Mouse (Mus musculus) hindbrain, embryonic 16.5 days (tissue): ENCODE results near the gene Fchsd2. TPM values are rescaled to one million over a fixed set of nuclear protein-coding genes. Genes with fewer than 3 reads are reported as not detected.
"Not testable (repeated sequence)": the region's sequence is repeated elsewhere in the genome, so short reads cannot be mapped to it uniquely, and the experiment has no call there.

Experiments used
- ATAC-seq: fragments of 200-750 bp; cut with Nextera tagmentation; 2 replicates; pipeline ENCODE4 v1.8.0; 2017; ENCODE audit warnings: moderate TSS enrichment, moderate library complexity
- H3K27ac ChIP-seq: fragments of 300-500 bp; sonication (generic); 2 replicates; pipeline ENCODE4 v1.5.1; 2014; ENCODE audit warnings: low read depth, mild to moderate bottlenecking, control low read depth, low read length, moderate library complexity
- H3K27me3 ChIP-seq: fragments of 300-500 bp; sonication (generic); replicated peaks from 2 replicates; pipeline ENCODE4 v1.6.1; 2014; ENCODE audit warnings: low read length; ENCODE audit not compliant: control insufficient read depth, insufficient read depth
- H3K36me3 ChIP-seq: fragments of 300-500 bp; sonication (generic); 2 replicates; pipeline ENCODE4 v1.6.1; 2014; ENCODE audit warnings: mild to moderate bottlenecking, low read length, moderate library complexity, mixed read lengths; ENCODE audit not compliant: control insufficient read depth, insufficient read depth
- H3K4me1 ChIP-seq: fragments of 300-500 bp; sonication (generic); 2 replicates; pipeline ENCODE4 v1.6.1; 2014; ENCODE audit warnings: low read depth, low read length; ENCODE audit not compliant: control insufficient read depth, insufficient read depth
- H3K4me2 ChIP-seq: fragments of 300-500 bp; sonication (generic); 2 replicates; pipeline ENCODE4 v1.6.1; 2014; ENCODE audit warnings: mild to moderate bottlenecking, low read length, control low read depth, moderate library complexity
- H3K4me3 ChIP-seq: fragments of 300-500 bp; sonication (generic); 2 replicates; pipeline ENCODE4 v1.5.1; 2014; ENCODE audit warnings: mild to moderate bottlenecking, low read length, control low read depth, moderate library complexity
- H3K9ac ChIP-seq: fragments of 300-500 bp; sonication (generic); 2 replicates; pipeline ENCODE4 v1.6.1; 2014; ENCODE audit warnings: low read depth, mild to moderate bottlenecking, control low read depth, low read length, moderate library complexity
- H3K9me3 ChIP-seq: fragments of 300-500 bp; sonication (generic); 2 replicates; pipeline ENCODE4 v1.6.1; 2014; ENCODE audit warnings: mild to moderate bottlenecking, low read length, moderate library complexity; ENCODE audit not compliant: control insufficient read depth
- WGBS: fragments of 180-500 bp; shearing (Covaris S2); extraction: QIAGEN DNeasy Blood & Tissue Kit; methylation state at CpG from one replicate; pipeline ENCODE4 v1.1.7; 2014; 5-methylcytosine and 5-hydroxymethylcytosine counted together
- polyA plus RNA-seq: library from polyadenylated mRNA; unstranded; fragments of >200 nt; fragmentation: Nextera tagmentation; extraction: Ambion mirVana; gene quantifications from 2 replicates; pipeline ENCODE4 v1.2.1, GENCODE M21; 2015

The Fchsd2 gene
- polyA plus RNA-seq, 1 experiment from 2014 or later: 36.5 TPM

DNA sequence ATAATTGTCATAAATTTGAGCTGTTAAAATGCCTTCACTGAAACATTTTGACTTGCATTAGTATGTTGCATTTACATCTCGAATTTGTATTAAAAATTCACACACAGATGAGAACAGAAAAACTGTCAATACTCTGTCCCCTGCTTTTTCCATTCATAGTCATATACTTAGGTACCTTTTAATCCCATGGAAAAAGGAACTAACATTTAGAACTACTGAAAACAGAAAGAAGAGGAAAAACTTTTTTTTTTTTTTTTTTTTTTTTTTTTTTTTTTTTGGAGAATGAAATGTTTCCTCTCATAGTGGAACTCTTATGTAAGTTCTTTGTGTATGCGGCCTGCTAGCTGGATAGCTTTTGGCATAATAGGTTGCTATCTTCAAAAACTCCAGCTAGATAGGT, 51.6 kb downstream of the Fchsd2 start:
- H3K4me1 ChIP-seq: no peaks in the 10 kb centered on the region
- ATAC-seq: no peak

GRCm38 (mm10) chr7:101149039-101149438, 56.4 kb downstream of the Fchsd2 start:
- no peak overlapping the region for H3K9ac ChIP-seq
- H3K4me1 ChIP-seq: no peaks in the 10 kb centered on the region
- H3K9me3 ChIP-seq: no peaks in the 10 kb centered on the region
- no peak for ATAC-seq
- H3K36me3 ChIP-seq: no peaks in the 10 kb centered on the region
- H3K4me3 ChIP-seq: no peak overlapping the region
- H3K27me3 ChIP-seq: no peaks in the 10 kb centered on the region
- H3K4me2 ChIP-seq: no peak overlapping the region
- WGBS: 82% methylated on average over 3 of the region's 3 CpGs
- no peak overlapping the region for H3K27ac ChIP-seq

More for the DNA sequence above, 51.6 kb downstream of the Fchsd2 start:
- 83% methylated on average over 2 of the region's 2 CpGs for WGBS
- Histone ChIP-seq H3K9me3 (no peaks in the 10 kb centered on the region), H3K4me3 (no peak overlapping the region), H3K4me2 (no peak overlapping the region), H3K27me3 (no peaks in the 10 kb centered on the region), H3K36me3 (no peaks in the 10 kb centered on the region), H3K27ac (no peak overlapping the region), H3K9ac (no peak overlapping the region)

DNA sequence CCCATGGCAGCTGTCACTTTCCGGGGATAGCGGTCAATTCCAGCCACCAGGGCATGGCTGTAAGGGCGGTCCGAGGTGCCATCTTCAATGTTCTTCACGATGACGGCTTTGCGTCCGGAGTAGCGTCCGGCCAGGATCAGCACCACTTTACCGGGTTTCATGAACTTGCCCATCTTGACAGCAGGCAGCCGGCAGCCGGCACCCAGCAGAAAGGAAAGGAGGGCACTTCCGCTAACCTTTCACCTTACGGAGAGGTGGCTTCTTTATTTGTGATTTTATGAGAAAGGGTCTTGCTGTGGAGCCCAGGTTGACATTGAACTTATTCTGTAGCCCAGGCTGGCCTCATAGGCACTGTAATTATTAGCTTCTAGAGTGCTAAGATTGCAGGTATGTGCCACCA, 62.2 kb downstream of the Fchsd2 start:
- not testable (repeated sequence) for H3K9me3 ChIP-seq, H3K36me3 ChIP-seq, H3K27me3 ChIP-seq, H3K4me3 ChIP-seq, H3K27ac ChIP-seq, ATAC-seq, H3K9ac ChIP-seq, H3K4me1 ChIP-seq, H3K4me2 ChIP-seq
- 93% methylated on average over 15 of the region's 15 CpGs for WGBS

DNA sequence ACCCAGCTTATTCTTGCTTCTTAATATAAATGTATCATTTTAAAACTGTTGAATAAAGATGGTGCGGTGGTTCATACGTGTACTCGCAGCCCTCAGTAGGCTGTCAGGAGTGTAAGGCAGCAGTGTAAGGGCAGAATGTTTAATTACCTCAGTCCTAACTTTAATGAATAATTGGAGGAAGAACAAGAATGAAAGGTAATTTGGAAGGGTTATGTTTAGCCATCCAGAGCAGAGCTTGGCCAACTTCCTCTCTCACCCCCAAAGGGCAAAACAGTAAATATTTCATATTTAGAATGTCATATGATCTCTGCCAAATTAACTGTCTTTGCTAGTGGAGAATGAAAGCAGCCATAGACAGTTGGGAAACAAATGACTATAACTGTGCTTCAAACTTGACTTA, 62.6 kb downstream of the Fchsd2 start:
- H3K27me3 ChIP-seq: no peaks in the 10 kb centered on the region
- no peaks in the 10 kb centered on the region for H3K36me3 ChIP-seq
- no peak overlapping the region for H3K4me2 ChIP-seq
- no peak for ATAC-seq
- no peak overlapping the region for H3K9ac ChIP-seq
- no peak overlapping the region for H3K4me3 ChIP-seq
- 79% methylated on average over 3 of the region's 3 CpGs for WGBS
- H3K27ac ChIP-seq: no peak overlapping the region
- H3K4me1 ChIP-seq: no peaks in the 10 kb centered on the region
- no peaks in the 10 kb centered on the region for H3K9me3 ChIP-seq

GRCm38 (mm10) chr7:101160266-101160665, 67.6 kb downstream of the Fchsd2 start:
- Histone ChIP-seq H3K4me2 (no peak overlapping the region), H3K9me3 (no peaks in the 10 kb centered on the region), H3K27me3 (no peaks in the 10 kb centered on the region), H3K4me1 (no peaks in the 10 kb centered on the region), H3K4me3 (no peak overlapping the region), H3K36me3 (no peaks in the 10 kb centered on the region), H3K9ac (no peak overlapping the region), H3K27ac (no peak overlapping the region)
- WGBS: 18% methylated on average over 2 of the region's 2 CpGs
- ATAC-seq: no peak

DNA sequence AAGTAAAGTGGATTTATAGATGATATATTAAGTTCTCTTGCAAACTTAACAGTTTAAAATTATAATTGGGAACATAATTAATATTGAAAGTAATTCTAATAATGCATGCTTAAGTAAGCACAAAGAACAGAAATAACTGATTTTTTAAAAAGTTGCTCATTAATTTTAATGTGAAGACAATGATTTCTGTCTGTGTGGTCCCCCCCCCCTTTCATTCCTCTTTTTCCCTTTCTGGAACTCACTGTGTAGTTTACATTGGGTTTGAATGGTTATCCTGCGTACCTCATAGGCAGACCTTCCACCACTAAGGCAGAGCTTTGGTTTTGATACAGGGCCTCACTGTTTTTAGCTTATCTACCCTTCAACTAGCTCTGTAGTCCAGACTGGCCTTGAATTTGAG, 70.1 kb downstream of the Fchsd2 start:
- Histone ChIP-seq H3K36me3 (no peaks in the 10 kb centered on the region), H3K9me3 (no peaks in the 10 kb centered on the region), H3K4me1 (no peaks in the 10 kb centered on the region), H3K27me3 (no peaks in the 10 kb centered on the region), H3K27ac (no peak overlapping the region), H3K4me2 (no peak overlapping the region), H3K4me3 (no peak overlapping the region), H3K9ac (no peak overlapping the region)
- 90% methylated on average over 1 of the region's 1 CpGs for WGBS
- ATAC-seq: no peak

DNA sequence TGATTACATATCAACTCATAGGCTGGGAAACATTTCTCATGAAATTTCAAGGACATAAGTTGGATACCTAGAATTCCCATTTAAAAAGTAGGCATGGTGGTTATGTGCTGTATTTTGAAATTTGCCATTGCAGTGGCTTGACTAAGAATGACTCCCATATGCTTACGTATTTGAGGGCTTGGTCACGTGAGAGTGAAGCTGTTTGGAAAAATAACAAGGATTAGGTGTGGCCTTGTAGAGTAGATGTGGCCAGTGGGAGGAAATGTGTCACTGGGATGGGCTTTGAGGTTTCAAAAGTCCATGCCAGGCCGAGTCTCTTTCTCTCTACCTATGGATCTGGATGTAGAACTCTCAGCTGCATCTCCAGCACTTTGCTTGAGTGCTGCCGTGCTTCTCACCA, 71.2 kb downstream of the Fchsd2 start:
- no peak overlapping the region for H3K27ac ChIP-seq
- H3K36me3 ChIP-seq: no peaks in the 10 kb centered on the region
- no peak for ATAC-seq
- H3K9me3 ChIP-seq: no peaks in the 10 kb centered on the region
- H3K4me3 ChIP-seq: no peak overlapping the region
- no peak overlapping the region for H3K4me2 ChIP-seq
- H3K27me3 ChIP-seq: no peaks in the 10 kb centered on the region
- no peak overlapping the region for H3K9ac ChIP-seq
- no peaks in the 10 kb centered on the region for H3K4me1 ChIP-seq
- 82% methylated on average over 4 of the region's 4 CpGs for WGBS

DNA sequence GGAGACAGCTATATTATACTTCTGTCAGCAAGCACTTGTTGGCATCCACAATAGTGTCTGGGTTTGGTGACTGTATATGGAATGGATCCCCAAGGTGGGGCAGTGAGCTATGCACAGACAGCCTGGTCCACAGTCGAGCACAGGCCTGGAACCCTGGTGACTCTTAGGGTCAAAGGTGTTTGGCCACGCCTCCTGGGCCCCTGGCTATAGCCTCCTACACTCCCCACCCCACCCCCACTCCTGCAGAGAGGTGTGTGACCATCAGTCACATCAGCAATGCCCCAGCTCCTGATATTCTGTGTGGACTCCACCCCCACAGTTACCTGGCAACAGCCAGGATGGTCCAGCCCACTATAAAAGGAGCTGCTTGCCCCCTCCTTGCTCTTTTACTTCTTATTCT, 73.9 kb downstream of the Fchsd2 start:
- Histone ChIP-seq H3K36me3 (no peaks in the 10 kb centered on the region), H3K4me2 (no peak overlapping the region), H3K9me3 (no peaks in the 10 kb centered on the region), H3K27me3 (no peaks in the 10 kb centered on the region), H3K4me3 (no peak overlapping the region), H3K9ac (no peak overlapping the region), H3K27ac (no peak overlapping the region), H3K4me1 (no peaks in the 10 kb centered on the region; the same call in 1 of the 2 replicates)
- 39% methylated on average over 2 of the region's 2 CpGs for WGBS
- 0 out of 2 replicates have a peak, but pooled peaks have one; percentile 17 for ATAC-seq

DNA sequence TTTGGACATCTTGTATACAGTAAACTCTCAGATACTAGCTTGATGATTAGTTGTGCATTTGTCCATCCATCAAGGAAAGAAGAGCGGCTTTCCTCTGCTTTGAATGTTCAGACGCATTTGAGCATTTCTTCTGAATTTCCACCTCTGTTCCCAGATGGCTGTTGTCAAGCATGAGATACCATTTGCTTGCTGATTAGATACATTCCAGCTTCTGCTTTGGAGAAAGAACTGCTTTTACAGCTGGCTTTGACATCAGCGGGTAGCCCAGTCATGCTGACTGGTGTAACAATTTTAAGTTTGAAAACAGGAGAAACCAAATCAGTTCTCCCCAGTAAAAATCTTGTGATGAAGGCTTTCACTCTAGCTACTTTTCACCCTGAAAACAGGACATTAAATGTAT, 77.8 kb downstream of the Fchsd2 start:
- Histone ChIP-seq H3K9me3 (no peaks in the 10 kb centered on the region), H3K27ac (no peak overlapping the region), H3K27me3 (no peaks in the 10 kb centered on the region), H3K9ac (no peak overlapping the region), H3K36me3 (no peaks in the 10 kb centered on the region), H3K4me1 (no peaks in the 10 kb centered on the region; the same call in 1 of the 2 replicates), H3K4me3 (no peak overlapping the region), H3K4me2 (no peak overlapping the region)
- ATAC-seq: no peak
- 43% methylated on average over 3 of the region's 3 CpGs for WGBS

DNA sequence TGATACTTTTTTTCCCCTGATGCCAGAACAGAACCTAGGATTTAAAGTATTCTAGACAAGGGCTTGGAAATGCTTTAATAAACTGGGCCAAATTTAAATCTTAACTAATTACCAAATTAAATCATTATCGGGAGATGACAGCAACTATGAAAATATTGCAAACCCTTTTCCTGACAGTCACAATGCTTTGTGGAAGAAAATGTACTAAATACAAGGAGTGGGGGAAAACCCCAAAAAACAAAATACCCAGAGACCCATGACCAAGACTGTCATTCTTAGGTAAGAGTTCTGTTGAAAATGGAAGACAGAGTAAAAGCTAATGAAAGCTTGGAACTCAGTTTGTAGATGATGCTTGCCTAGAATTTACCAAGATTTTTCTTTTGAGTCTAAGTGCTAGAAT, 78.3 kb downstream of the Fchsd2 start:
- Histone ChIP-seq H3K27ac (no peak overlapping the region), H3K36me3 (no peaks in the 10 kb centered on the region), H3K4me2 (no peak overlapping the region), H3K27me3 (no peaks in the 10 kb centered on the region), H3K9ac (no peak overlapping the region), H3K9me3 (no peaks in the 10 kb centered on the region), H3K4me3 (no peak overlapping the region), H3K4me1 (no peaks in the 10 kb centered on the region; the same call in 1 of the 2 replicates)
- WGBS: 86% methylated on average over 1 of the region's 1 CpGs
- ATAC-seq: no peak
